Mouse (Mus musculus) ES-E14 (cell line): ENCODE results near the gene Sgms1. TPM values are rescaled to one million over a fixed set of nuclear protein-coding genes. Genes with fewer than 3 reads are reported as not detected.
"Not testable (repeated sequence)": the region's sequence is repeated elsewhere in the genome, so short reads cannot be mapped to it uniquely, and the experiment has no call there.

ENCODE experiments used
- DNase-seq: peaks from one replicate; pipeline ENCODE4 v3.0.0-alpha.2; 2013; ENCODE audit warnings: low read depth, low spot score
- H3K27ac ChIP-seq: 2 replicates; pipeline ENCODE4 v1.5.1; 2012; ENCODE audit warnings: low read depth, mild to moderate bottlenecking, low read length, moderate library complexity, mixed read lengths; ENCODE audit not compliant: poor library complexity, insufficient read depth, severe bottlenecking
- H3K36me3 ChIP-seq: 2 replicates; pipeline ENCODE4 v1.6.1; 2012; ENCODE audit warnings: mild to moderate bottlenecking, low read length, moderate library complexity, mixed read lengths; ENCODE audit not compliant: control insufficient read depth, poor library complexity, insufficient read depth, severe bottlenecking
- H3K4me1 ChIP-seq, 2 experiments: fragments of 150-350 bp in 1 of 2; sonication (generic) in 1 of 2; 2 replicates each; pipeline ENCODE4 v1.6.1; 2012; ENCODE audit warnings: low read length in 2 of 2, mild to moderate bottlenecking in 1 of 2, mixed read lengths in 1 of 2; ENCODE audit not compliant: control insufficient read depth in 2 of 2, insufficient read depth in 2 of 2, poor library complexity in 1 of 2
- H3K4me3 ChIP-seq, 2 experiments: fragments of 150-350 bp in 1 of 2; sonication (generic) in 1 of 2; 2 replicates each; pipeline ENCODE4 v1.5.1; 2012; ENCODE audit warnings: low read length in 2 of 2, low read depth in 1 of 2, mild to moderate bottlenecking in 1 of 2, mixed read lengths in 1 of 2; ENCODE audit not compliant: insufficient read depth in 1 of 2, poor library complexity in 1 of 2, severe bottlenecking in 1 of 2
- H3K9ac ChIP-seq: 2 replicates; pipeline ENCODE4 v1.6.1; 2012; ENCODE audit warnings: low read depth, mild to moderate bottlenecking, low read length, mixed read lengths; ENCODE audit not compliant: poor library complexity, insufficient read depth, severe bottlenecking
- H3K9me3 ChIP-seq: fragments of 150-350 bp; sonication (generic); 2 replicates; pipeline ENCODE4 v1.6.1; 2012; ENCODE audit warnings: low read depth, mild to moderate bottlenecking, low read length; ENCODE audit not compliant: control insufficient read depth, insufficient read depth
- CHD2 ChIP-seq: IDR thresholded peaks from 2 replicates; pipeline ENCODE4 v1.6.1; 2014; ENCODE audit warnings: mild to moderate bottlenecking, low read depth, low read length, inconsistent platforms
- HCFC1 ChIP-seq: IDR thresholded peaks from 2 replicates; pipeline ENCODE4 v1.6.1; 2012; ENCODE audit warnings: low read length, inconsistent platforms, borderline replicate concordance; ENCODE audit not compliant: insufficient read depth
- MAFK ChIP-seq: IDR thresholded peaks from 2 replicates; pipeline ENCODE4 v1.6.1; 2014; ENCODE audit warnings: mild to moderate bottlenecking, low read depth, low read length, inconsistent platforms; ENCODE audit not compliant: insufficient read depth
- ZC3H11A ChIP-seq: IDR thresholded peaks from 2 replicates; pipeline ENCODE4 v1.6.1; 2012; ENCODE audit warnings: low read depth, mild to moderate bottlenecking, inconsistent platforms, low read length, borderline replicate concordance
- ZNF384 ChIP-seq: IDR thresholded peaks from 2 replicates; pipeline ENCODE4 v1.6.1; 2012; ENCODE audit warnings: low read depth, low read length, inconsistent platforms
- in situ Hi-C, 2 experiments: fragments of 600-800 bp; cut with MboI; formaldehyde crosslinking; loops; one replicate each; pipeline ENCODE4 v1.15.1; 2025; ENCODE audit warnings: low sequenced_read_pairs in 2 of 2, inconsistent platforms in 1 of 2; ENCODE audit not compliant: unreplicated experiment in 2 of 2
- total RNA-seq: library from RNA; depleted of rRNA; stranded (reverse); fragments of 300-350 nt; gene quantifications from 2 replicates; pipeline ENCODE4 v1.2.3, GENCODE M21; 2012; rRNA removed

The Sgms1 gene
- total RNA-seq, 1 experiment, result 42.5 TPM

DNA sequence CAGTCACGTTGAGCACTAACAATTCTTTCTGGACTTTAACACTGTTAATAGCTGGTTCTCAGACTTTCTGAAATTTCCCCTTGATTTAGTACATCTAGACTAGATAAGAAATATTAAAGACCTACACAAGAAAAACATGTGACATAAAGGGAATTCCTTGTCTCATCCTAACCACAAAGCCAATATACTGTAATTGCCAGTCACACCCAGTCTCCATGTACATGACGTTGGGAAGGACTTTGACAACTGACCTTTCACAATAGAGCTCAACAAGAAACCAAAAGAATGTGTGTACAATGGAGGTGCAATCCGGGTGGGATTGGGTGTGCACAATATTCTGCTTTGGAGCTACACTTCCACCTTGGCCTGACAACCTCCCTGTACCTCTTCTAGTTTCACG is 297.2 kb downstream of the Sgms1 start:
- H3K9ac ChIP-seq, result no peak overlapping the region
- H3K4me3 ChIP-seq, result no peak overlapping the region
- no peak overlapping the region for H3K27ac ChIP-seq
- no peaks in the 10 kb centered on the region for H3K9me3 ChIP-seq
- in situ Hi-C loops, result no loop called here
- H3K4me1 ChIP-seq, result no peaks in the 10 kb centered on the region
- no peak for TF ChIP-seq HCFC1
- TF ChIP-seq ZNF384, result no peak
- TF ChIP-seq ZC3H11A, result no peak
- no peak for TF ChIP-seq CHD2
- TF ChIP-seq MAFK, result no peak
- no peaks in the 10 kb centered on the region for H3K36me3 ChIP-seq
- DNase-seq, result no peak

DNA sequence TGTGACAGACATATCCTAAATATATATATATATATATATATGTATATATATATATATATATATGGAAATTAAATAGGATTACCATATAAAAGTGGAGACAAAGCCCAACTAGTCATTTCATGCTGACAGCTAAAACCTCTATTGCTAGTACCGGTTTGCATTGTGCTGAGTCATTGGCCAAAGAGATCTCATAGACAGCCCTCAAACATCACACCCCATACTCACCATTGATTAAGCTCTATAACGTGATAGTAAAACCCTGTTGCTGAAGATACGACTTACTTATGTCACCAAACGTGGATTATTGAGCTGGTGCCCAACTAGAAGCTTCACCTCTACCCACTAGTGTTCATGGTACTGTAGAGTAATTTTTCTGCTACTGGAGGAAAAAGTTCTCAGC is 298.7 kb downstream of the Sgms1 start:
- H3K4me3 ChIP-seq, result no peak overlapping the region
- in situ Hi-C loops, result no loop called here
- H3K27ac ChIP-seq, result no peak overlapping the region
- no peaks in the 10 kb centered on the region for H3K9me3 ChIP-seq
- H3K4me1 ChIP-seq, result no peaks in the 10 kb centered on the region
- H3K9ac ChIP-seq, result no peak overlapping the region
- no peak for TF ChIP-seq CHD2
- no peak for TF ChIP-seq ZC3H11A
- TF ChIP-seq ZNF384, result no peak
- no peak for TF ChIP-seq HCFC1
- H3K36me3 ChIP-seq, result no peaks in the 10 kb centered on the region
- DNase-seq, result no peak

DNA sequence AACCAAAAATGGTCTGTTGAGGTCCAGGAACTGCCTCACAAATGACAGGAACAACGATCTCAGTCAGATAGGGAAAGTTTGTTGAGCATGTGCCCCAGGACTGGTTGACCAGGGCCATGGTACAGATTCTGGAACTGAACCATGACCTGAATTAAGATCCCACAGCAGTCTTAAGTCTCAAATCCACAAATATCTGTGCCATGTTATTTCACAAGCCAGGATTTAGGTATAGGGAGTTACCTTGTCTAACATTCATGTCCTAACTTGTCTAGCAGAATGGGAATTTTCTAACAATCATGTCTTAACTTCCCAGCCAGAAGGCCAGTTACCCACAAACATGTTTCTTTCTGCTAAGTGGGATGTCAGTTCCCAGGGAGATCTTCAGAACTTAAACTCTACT is 300.9 kb downstream of the Sgms1 start:
- H3K27ac ChIP-seq, result no peak overlapping the region
- TF ChIP-seq MAFK (no peak), HCFC1 (no peak), ZC3H11A (no peak), CHD2 (no peak), ZNF384 (no peak)
- no peaks in the 10 kb centered on the region for H3K4me1 ChIP-seq
- no peaks in the 10 kb centered on the region for H3K9me3 ChIP-seq
- no peaks in the 10 kb centered on the region for H3K36me3 ChIP-seq
- in situ Hi-C loops, result no loop called here
- no peak overlapping the region for H3K4me3 ChIP-seq
- DNase-seq, result no peak
- H3K9ac ChIP-seq, result no peak overlapping the region

DNA sequence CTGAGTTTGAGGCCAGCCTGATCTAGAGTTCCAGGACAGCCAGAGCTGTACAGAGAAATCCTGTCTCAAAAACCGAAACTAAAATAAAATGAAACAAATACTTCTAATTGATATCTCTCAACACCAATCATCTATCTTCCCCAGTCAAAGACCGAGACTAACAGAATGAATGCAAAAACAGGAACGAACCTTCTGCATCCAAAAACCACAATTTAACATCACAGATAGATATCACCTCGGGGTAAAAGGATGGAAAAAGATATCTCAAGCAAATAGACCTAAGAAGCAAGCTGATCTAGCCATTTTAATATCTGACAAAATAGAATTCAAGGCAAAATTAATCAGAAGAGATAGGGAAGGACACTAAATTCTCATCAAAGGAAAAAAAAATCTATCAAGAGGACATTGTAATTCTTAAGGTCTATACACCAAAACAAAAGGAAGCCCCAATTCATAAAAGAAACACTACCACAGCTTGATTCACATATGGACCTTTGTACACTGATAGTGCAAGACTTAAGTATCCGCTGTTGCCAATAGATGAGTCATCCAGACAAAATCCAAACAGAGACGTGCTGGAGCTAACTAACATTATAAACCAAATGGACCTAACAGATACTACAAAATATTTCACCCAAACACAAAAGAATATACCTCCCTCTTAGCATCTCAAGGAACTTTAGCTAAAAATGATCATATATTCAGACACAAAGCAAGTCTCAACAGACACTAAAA is 301.6 kb downstream of the Sgms1 start:
- Histone ChIP-seq H3K36me3 (no peaks in the 10 kb centered on the region), H3K9ac (no peak overlapping the region), H3K4me3 (no peak overlapping the region), H3K9me3 (no peaks in the 10 kb centered on the region), H3K27ac (no peak overlapping the region), H3K4me1 (no peaks in the 10 kb centered on the region)
- no peak for DNase-seq
- in situ Hi-C loops, result no loop called here
- no peak for TF ChIP-seq ZNF384
- no peak for TF ChIP-seq CHD2
- TF ChIP-seq ZC3H11A, result no peak
- no peak for TF ChIP-seq MAFK
- TF ChIP-seq HCFC1, result no peak

DNA sequence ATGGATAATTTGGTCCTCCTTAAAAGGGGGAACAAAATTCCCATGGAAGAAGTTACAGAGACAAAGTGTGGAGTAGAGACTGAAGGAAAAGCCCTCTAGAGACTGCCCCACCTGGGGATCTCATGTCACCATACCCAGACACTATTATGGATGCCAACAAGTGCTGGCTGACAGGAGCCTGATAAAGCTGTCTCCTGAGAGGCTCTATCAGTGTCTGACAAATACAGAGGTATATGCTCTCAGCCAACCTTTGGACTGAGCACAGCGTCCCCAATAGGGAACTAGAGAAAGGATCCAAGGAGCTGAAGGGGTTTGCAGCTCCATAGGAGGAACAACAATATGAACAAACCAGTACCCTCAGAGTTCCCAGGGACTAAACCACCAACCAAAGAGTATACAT is 304.7 kb downstream of the Sgms1 start:
- H3K27ac ChIP-seq, H3K9me3 ChIP-seq, H3K9ac ChIP-seq, DNase-seq, H3K36me3 ChIP-seq, in situ Hi-C loops, H3K4me3 ChIP-seq, H3K4me1 ChIP-seq: not testable (repeated sequence)

Other genes with a start within 250 kb of the Sgms1 start
- gene Rpl9-ps6, start 76.9 kb upstream of the Sgms1 start, total RNA-seq, result 97.4 and 160 TPM in 2 replicates
- gene Minpp1, start 96.1 kb upstream of the Sgms1 start, total RNA-seq, result 60.8 and 78.4 TPM in 2 replicates
- gene Papss2, start 206.1 kb upstream of the Sgms1 start, total RNA-seq, result 0.95 and 1.7 TPM in 2 replicates